Comparison of ENCODE assay signal across 8 mouse cellular contexts in genomic region chr11:70212896-70213295, GRCm38 (mm10). TPM values are rescaled to one million over a fixed set of nuclear protein-coding genes. Genes with fewer than 3 reads are reported as not detected.
DNase-seq lines count a peak whose midpoint lies in the region; ATAC-seq and TF ChIP-seq lines count a peak whose summit lies in the region.

No protein-coding gene starts in this region.

- H3K27ac ChIP-seq in gastrocnemius, adult 2 months, result peak overlapping the region; percentile 48; the same call in 1 of the 2 replicates
- no peak overlapping the region for H3K27ac ChIP-seq in embryonic facial prominence, embryonic 14.5 days (replicated peaks; ENCODE audit: low read depth, low read length)
- no peak overlapping the region for H3K27ac ChIP-seq in kidney, embryonic 14.5 days (ENCODE audit: low read depth, low read length)
- H3K27ac ChIP-seq in lung, embryonic 14.5 days (ENCODE audit: low read depth), result no peak overlapping the region
- 0 out of 2 replicates have a peak overlapping the region, but pooled peaks have one; percentile 35 for H3K27ac ChIP-seq in stomach, postnatal 0 days (replicated peaks)

- peak; percentile 58 for DNase-seq in gastrocnemius, adult 2 months
- no peak for DNase-seq in gastrocnemius, postnatal 25 days
- peak; percentile 84 for DNase-seq in 416B (ENCODE audit: low read depth)
- peak; percentile 76 for DNase-seq in adrenal gland, adult 2 months
- peak; percentile 80 for DNase-seq in embryonic facial prominence, embryonic 14.5 days (ENCODE audit: low spot score)
- peak; percentile 91 for DNase-seq in lung, embryonic 14.5 days
- peak; percentile 86 for DNase-seq in stomach, postnatal 0 days (ENCODE audit: low spot score)

- H3K36me3 ChIP-seq in embryonic facial prominence, embryonic 14.5 days (ENCODE audit: control insufficient read depth, insufficient read depth, low read length), result peaks cover 3% of the 10 kb centered on the region; the same call in 1 of the 2 replicates
- H3K36me3 ChIP-seq in kidney, embryonic 14.5 days (ENCODE audit: control insufficient read depth, insufficient read depth, low read length), result no peaks in the 10 kb centered on the region
- no peaks in the 10 kb centered on the region for H3K36me3 ChIP-seq in lung, embryonic 14.5 days (ENCODE audit: insufficient read depth)
- no peaks in the 10 kb centered on the region for H3K36me3 ChIP-seq in stomach, postnatal 0 days (ENCODE audit: control insufficient read depth, insufficient read depth, low read length)

- no peak for TF ChIP-seq EP300 in stomach, postnatal 0 days (optimal IDR thresholded peaks at IDR 0.05)

- 0 out of 2 replicates have a peak, but pooled peaks have one; percentile 19 for ATAC-seq in embryonic facial prominence, embryonic 14.5 days (ENCODE audit: low read depth)
- no peak for ATAC-seq in kidney, embryonic 14.5 days (ENCODE audit: low FRiP score, low TSS enrichment)
- ATAC-seq in lung, embryonic 14.5 days (ENCODE audit: insufficient read depth), result no peak
- no peak for ATAC-seq in stomach, postnatal 0 days (ENCODE audit: low FRiP score, low TSS enrichment)

- intact Hi-C loops in gastrocnemius, adult 2 months (cut with DNase I), result loop anchor here (1.0 to 2.0 kb wide), 2 partner anchors 139 to 158 kb away; partner anchors contain the start of gene Asgr1

- H3K9ac ChIP-seq in embryonic facial prominence, embryonic 14.5 days (ENCODE audit: low read depth, low read length), result no peak overlapping the region
- no peak overlapping the region for H3K9ac ChIP-seq in kidney, embryonic 14.5 days (ENCODE audit: low read depth, low read length)
- no peak overlapping the region for H3K9ac ChIP-seq in lung, embryonic 14.5 days
- H3K9ac ChIP-seq in stomach, postnatal 0 days (ENCODE audit: low read length), result no peak overlapping the region

- H3K4me2 ChIP-seq in embryonic facial prominence, embryonic 14.5 days (ENCODE audit: low read depth, low read length), result no peak overlapping the region
- peak overlapping the region; percentile 57; the same call in 1 of the 2 replicates for H3K4me2 ChIP-seq in kidney, embryonic 14.5 days (replicated peaks; ENCODE audit: low read depth, low read length)
- no peak overlapping the region for H3K4me2 ChIP-seq in lung, embryonic 14.5 days
- peak overlapping the region; percentile 58; the same call in 1 of the 2 replicates for H3K4me2 ChIP-seq in stomach, postnatal 0 days (replicated peaks; ENCODE audit: low read depth)

- H3K4me1 ChIP-seq in embryonic facial prominence, embryonic 14.5 days (ENCODE audit: control insufficient read depth, insufficient read depth, low read length), result peaks cover 16% of the 10 kb centered on the region
- H3K4me1 ChIP-seq in kidney, embryonic 14.5 days (ENCODE audit: control insufficient read depth, insufficient read depth, low read length), result peaks cover 25% of the 10 kb centered on the region; the same call in 1 of the 2 replicates
- H3K4me1 ChIP-seq in lung, embryonic 14.5 days (ENCODE audit: insufficient read depth), result 0 out of 2 replicates have a peak, but pooled peaks cover 8% of the 10 kb centered on the region
- H3K4me1 ChIP-seq in stomach, postnatal 0 days (replicated peaks; ENCODE audit: control insufficient read depth, insufficient read depth), result peaks cover 3% of the 10 kb centered on the region; the same call in 1 of the 2 replicates

- H3K27me3 ChIP-seq in embryonic facial prominence, embryonic 14.5 days (replicated peaks; ENCODE audit: control insufficient read depth, insufficient read depth, low read length), result peaks cover 52% of the 10 kb centered on the region
- peaks cover 37% of the 10 kb centered on the region for H3K27me3 ChIP-seq in kidney, embryonic 14.5 days (ENCODE audit: control insufficient read depth, insufficient read depth, low read length)
- peaks cover 36% of the 10 kb centered on the region for H3K27me3 ChIP-seq in lung, embryonic 14.5 days (ENCODE audit: insufficient read depth, low read length)
- H3K27me3 ChIP-seq in stomach, postnatal 0 days (ENCODE audit: control insufficient read depth, insufficient read depth, low read length), result peaks cover 3% of the 10 kb centered on the region; the same call in 1 of the 2 replicates

- H3K9me3 ChIP-seq in embryonic facial prominence, embryonic 14.5 days (ENCODE audit: control insufficient read depth, low read length), result no peaks in the 10 kb centered on the region
- no peaks in the 10 kb centered on the region for H3K9me3 ChIP-seq in kidney, embryonic 14.5 days (ENCODE audit: control insufficient read depth, low read length)
- H3K9me3 ChIP-seq in lung, embryonic 14.5 days (ENCODE audit: low read depth, low read length), result no peaks in the 10 kb centered on the region
- H3K9me3 ChIP-seq in stomach, postnatal 0 days (ENCODE audit: control insufficient read depth, low read length), result no peaks in the 10 kb centered on the region

- WGBS in embryonic facial prominence, embryonic 14.5 days, result 9% methylated on average over 9 of the region's 9 CpGs
- 8% methylated on average over 9 of the region's 9 CpGs for WGBS in kidney, embryonic 14.5 days
- 6% methylated on average over 9 of the region's 9 CpGs for WGBS in lung, embryonic 14.5 days
- 11% methylated on average over 9 of the region's 9 CpGs for WGBS in stomach, postnatal 0 days

- H3K4me3 ChIP-seq in gastrocnemius, adult 2 months, result no peak overlapping the region; the same call in 1 of the 2 replicates
- no peak overlapping the region for H3K4me3 ChIP-seq in embryonic facial prominence, embryonic 14.5 days (ENCODE audit: low read depth, low read length)
- H3K4me3 ChIP-seq in kidney, embryonic 14.5 days (ENCODE audit: low read length), result no peak overlapping the region
- H3K4me3 ChIP-seq in lung, embryonic 14.5 days (ENCODE audit: low read depth, low read length), result no peak overlapping the region
- H3K4me3 ChIP-seq in stomach, postnatal 0 days (ENCODE audit: low read depth, low read length), result no peak overlapping the region

- peak; percentile 74 for TF ChIP-seq CTCF in gastrocnemius, adult 2 months (IDR thresholded peaks at IDR 0.05)
- peak; percentile 77 for TF ChIP-seq CTCF in lung, embryonic 14.5 days (IDR thresholded peaks at IDR 0.05; ENCODE audit: low read depth)
- peak; percentile 89 for TF ChIP-seq CTCF in stomach, postnatal 0 days (IDR thresholded peaks at IDR 0.05; ENCODE audit: low read depth)

RNA-seq across cellular contexts. Expression of gene Slc16a11, which starts 0.3 kb away (rescaled TPM):
- not detected for total RNA-seq in gastrocnemius, adult 2 months (2021)
- not detected for total RNA-seq in gastrocnemius, postnatal 25 days (2021)
- total RNA-seq in adrenal gland, adult 2 months (2021), result under 1 TPM in 1 of 2 experiments, not detected in 1; 0.73 TPM
- 0.68 and 2.4 TPM in 2 replicates for polyA plus RNA-seq in adrenal gland, adult 2 months (2012; rRNA removed)
- polyA plus RNA-seq in embryonic facial prominence, embryonic 14.5 days (2014; fragmentation: Nextera tagmentation; extraction: Ambion mirVana), result 2.9 and 3.0 TPM in 2 replicates
- 3.0 and 3.5 TPM in 2 replicates for polyA plus RNA-seq in kidney, embryonic 14.5 days (2014; fragmentation: Nextera tagmentation; extraction: Ambion mirVana)
- polyA plus RNA-seq in lung, embryonic 14.5 days (2014; fragmentation: Nextera tagmentation; extraction: Ambion mirVana), result 0.23 and 0.63 TPM in 2 replicates
- polyA plus RNA-seq in stomach, postnatal 0 days (2015; fragmentation: Nextera tagmentation; extraction: Ambion mirVana), result 2.5 and 3.1 TPM in 2 replicates

RNA-seq across cellular contexts. Expression of gene Slc16a13, which starts 8.0 kb away (rescaled TPM):
- total RNA-seq in gastrocnemius, adult 2 months (2021), result under 1 TPM; 0.28 to 0.67 TPM
- total RNA-seq in gastrocnemius, postnatal 25 days (2021), result under 1 TPM; 0.10 to 0.88 TPM
- 1 to 10 TPM; 2.7 to 3.7 TPM for total RNA-seq in adrenal gland, adult 2 months (2021)
- 5.0 and 5.6 TPM in 2 replicates for polyA plus RNA-seq in adrenal gland, adult 2 months (2012; rRNA removed)
- polyA plus RNA-seq in embryonic facial prominence, embryonic 14.5 days (2014; fragmentation: Nextera tagmentation; extraction: Ambion mirVana), result 4.2 and 5.8 TPM in 2 replicates
- polyA plus RNA-seq in kidney, embryonic 14.5 days (2014; fragmentation: Nextera tagmentation; extraction: Ambion mirVana), result 8.4 and 14.2 TPM in 2 replicates
- polyA plus RNA-seq in lung, embryonic 14.5 days (2014; fragmentation: Nextera tagmentation; extraction: Ambion mirVana), result 4.4 and 6.2 TPM in 2 replicates
- polyA plus RNA-seq in stomach, postnatal 0 days (2015; fragmentation: Nextera tagmentation; extraction: Ambion mirVana), result 5.7 and 6.1 TPM in 2 replicates

RNA-seq across cellular contexts. Expression of gene Bcl6b, which starts 16.7 kb away (rescaled TPM):
- 1 to 10 TPM; 1.4 to 2.6 TPM for total RNA-seq in gastrocnemius, adult 2 months (2021)
- total RNA-seq in gastrocnemius, postnatal 25 days (2021), result 1 to 10 TPM; 4.1 to 6.2 TPM
- total RNA-seq in adrenal gland, adult 2 months (2021), result 10 to 100 TPM in 1 of 2 experiments, 1 to 10 TPM in 1; 8.6 to 11.3 TPM
- polyA plus RNA-seq in adrenal gland, adult 2 months (2012; rRNA removed), result 25.3 and 27.8 TPM in 2 replicates
- polyA plus RNA-seq in embryonic facial prominence, embryonic 14.5 days (2014; fragmentation: Nextera tagmentation; extraction: Ambion mirVana), result 11.6 and 13.0 TPM in 2 replicates
- 19.2 and 20.0 TPM in 2 replicates for polyA plus RNA-seq in kidney, embryonic 14.5 days (2014; fragmentation: Nextera tagmentation; extraction: Ambion mirVana)
- 30.3 and 30.9 TPM in 2 replicates for polyA plus RNA-seq in lung, embryonic 14.5 days (2014; fragmentation: Nextera tagmentation; extraction: Ambion mirVana)
- 3.2 and 3.6 TPM in 2 replicates for polyA plus RNA-seq in stomach, postnatal 0 days (2015; fragmentation: Nextera tagmentation; extraction: Ambion mirVana)

RNA-seq across cellular contexts. Expression of gene 0610010K14Rik, which starts 24.8 kb away (rescaled TPM):
- total RNA-seq in gastrocnemius, adult 2 months (2021), result 10 to 100 TPM; 33.4 to 37.0 TPM
- total RNA-seq in gastrocnemius, postnatal 25 days (2021), result 10 to 100 TPM; 26.9 to 36.2 TPM
- 10 to 100 TPM; 44.7 to 52.1 TPM for total RNA-seq in adrenal gland, adult 2 months (2021)
- 54.7 and 56.2 TPM in 2 replicates for polyA plus RNA-seq in adrenal gland, adult 2 months (2012; rRNA removed)
- polyA plus RNA-seq in embryonic facial prominence, embryonic 14.5 days (2014; fragmentation: Nextera tagmentation; extraction: Ambion mirVana), result 149 and 172 TPM in 2 replicates
- polyA plus RNA-seq in kidney, embryonic 14.5 days (2014; fragmentation: Nextera tagmentation; extraction: Ambion mirVana), result 180 and 243 TPM in 2 replicates
- 180 and 198 TPM in 2 replicates for polyA plus RNA-seq in lung, embryonic 14.5 days (2014; fragmentation: Nextera tagmentation; extraction: Ambion mirVana)
- polyA plus RNA-seq in stomach, postnatal 0 days (2015; fragmentation: Nextera tagmentation; extraction: Ambion mirVana), result 81.0 and 83.6 TPM in 2 replicates

RNA-seq across cellular contexts. Expression of gene Gm21988, which starts 26.7 kb away (rescaled TPM):
- total RNA-seq in gastrocnemius, adult 2 months (2021), result 1 to 10 TPM; 3.7 to 4.4 TPM
- 1 to 10 TPM; 2.4 to 3.0 TPM for total RNA-seq in gastrocnemius, postnatal 25 days (2021)
- 1 to 10 TPM; 3.2 to 6.2 TPM for total RNA-seq in adrenal gland, adult 2 months (2021)
- 6.9 and 7.8 TPM in 2 replicates for polyA plus RNA-seq in adrenal gland, adult 2 months (2012; rRNA removed)
- 9.9 and 12.2 TPM in 2 replicates for polyA plus RNA-seq in embryonic facial prominence, embryonic 14.5 days (2014; fragmentation: Nextera tagmentation; extraction: Ambion mirVana)
- 7.8 and 10.5 TPM in 2 replicates for polyA plus RNA-seq in kidney, embryonic 14.5 days (2014; fragmentation: Nextera tagmentation; extraction: Ambion mirVana)
- polyA plus RNA-seq in lung, embryonic 14.5 days (2014; fragmentation: Nextera tagmentation; extraction: Ambion mirVana), result 9.3 and 10.8 TPM in 2 replicates
- polyA plus RNA-seq in stomach, postnatal 0 days (2015; fragmentation: Nextera tagmentation; extraction: Ambion mirVana), result 7.5 and 10.1 TPM in 2 replicates

Comparison
In these comparisons a context has a peak if more than half of its experiments do, and no peak if none do; other contexts are left out.
1. H3K27ac ChIP-seq: peak in gastrocnemius, adult 2 months (single experiment) and stomach, postnatal 0 days (single experiment); none in embryonic facial prominence, embryonic 14.5 days (single experiment), kidney, embryonic 14.5 days (single experiment) and lung, embryonic 14.5 days (single experiment).
2. H3K4me2 ChIP-seq: peak in kidney, embryonic 14.5 days (single experiment) and stomach, postnatal 0 days (single experiment); none in embryonic facial prominence, embryonic 14.5 days (single experiment) and lung, embryonic 14.5 days (single experiment).
3. Peak in every context shown above with its lines, with median percentiles within 50 percentile points of each other: CTCF ChIP-seq.